Mouse (Mus musculus): ENCODE data around the gene Slc39a11. TPM values are rescaled to one million over a fixed set of nuclear protein-coding genes. Genes with fewer than 3 reads are reported as not detected.

Gene Slc39a11
- polyA plus RNA-seq, 1 experiment from 2014 or later: 15.7 TPM

GRCm38 (mm10) chr11:113520373-113520772 lies 129.5 kb downstream of the Slc39a11 start:
- no peaks in the 10 kb centered on the region for H3K27me3 ChIP-seq (ENCODE audit: low read depth, poor library complexity, severe bottlenecking)
- 82% methylated on average over 8 of the region's 8 CpGs for WGBS
- H3K4me3 ChIP-seq: no peak overlapping the region
- H3K9me3 ChIP-seq (replicated peaks): no peaks in the 10 kb centered on the region
- DNase-seq (ENCODE audit: low spot score): no peak
- peak overlapping the region; percentile 1; the same call in 1 of the 2 replicates for H3K27ac ChIP-seq
- peaks cover 35% of the 10 kb centered on the region for H3K4me1 ChIP-seq
- H3K36me3 ChIP-seq: no peaks in the 10 kb centered on the region

GRCm38 (mm10) chr11:113519973-113520372 lies 129.9 kb downstream of the Slc39a11 start:
- DNase-seq (ENCODE audit: low spot score): no peak
- H3K4me1 ChIP-seq: peaks cover 35% of the 10 kb centered on the region
- H3K9me3 ChIP-seq (replicated peaks): no peaks in the 10 kb centered on the region
- H3K36me3 ChIP-seq: no peaks in the 10 kb centered on the region
- WGBS: 87% methylated on average over 7 of the region's 7 CpGs
- no peaks in the 10 kb centered on the region for H3K27me3 ChIP-seq (ENCODE audit: low read depth, poor library complexity, severe bottlenecking)
- H3K27ac ChIP-seq: peak overlapping the region; percentile 1; the same call in 1 of the 2 replicates
- H3K4me3 ChIP-seq: no peak overlapping the region

GRCm38 (mm10) chr11:113518176-113518575 lies 131.7 kb downstream of the Slc39a11 start:
- no peak overlapping the region for H3K27ac ChIP-seq
- peaks cover 33% of the 10 kb centered on the region for H3K4me1 ChIP-seq
- no peaks in the 10 kb centered on the region for H3K36me3 ChIP-seq
- DNase-seq (ENCODE audit: low spot score): no peak
- no peaks in the 10 kb centered on the region for H3K27me3 ChIP-seq (ENCODE audit: low read depth, poor library complexity, severe bottlenecking)
- WGBS: 89% methylated on average over 7 of the region's 7 CpGs
- no peak overlapping the region for H3K4me3 ChIP-seq
- H3K9me3 ChIP-seq (replicated peaks): no peaks in the 10 kb centered on the region

GRCm38 (mm10) chr11:113516156-113516555 lies 133.7 kb downstream of the Slc39a11 start:
- Histone ChIP-seq H3K4me3 (no peak overlapping the region), H3K9me3 (replicated peaks) (no peaks in the 10 kb centered on the region), H3K27ac (no peak overlapping the region), H3K4me1 (peaks cover 36% of the 10 kb centered on the region), H3K27me3 (ENCODE audit: low read depth, poor library complexity, severe bottlenecking) (no peaks in the 10 kb centered on the region), H3K36me3 (no peaks in the 10 kb centered on the region)
- no peak for DNase-seq (ENCODE audit: low spot score)
- 78% methylated on average over 10 of the region's 10 CpGs for WGBS

- no peak for DNase-seq (ENCODE audit: low spot score)
- 87% methylated on average over 10 of the region's 10 CpGs for WGBS
- no peak overlapping the region for H3K4me3 ChIP-seq
- no peaks in the 10 kb centered on the region for H3K36me3 ChIP-seq
- no peak overlapping the region for H3K27ac ChIP-seq
- no peaks in the 10 kb centered on the region for H3K27me3 ChIP-seq (ENCODE audit: low read depth, poor library complexity, severe bottlenecking)
- H3K4me1 ChIP-seq: peaks cover 33% of the 10 kb centered on the region
- no peaks in the 10 kb centered on the region for H3K9me3 ChIP-seq (replicated peaks)
These were observed 136.9 kb downstream of the Slc39a11 start for GRCm38 (mm10) chr11:113512976-113513375.

- WGBS: 87% methylated on average over 7 of the region's 7 CpGs
- Histone ChIP-seq H3K27me3 (ENCODE audit: low read depth, poor library complexity, severe bottlenecking) (no peaks in the 10 kb centered on the region), H3K27ac (no peak overlapping the region), H3K9me3 (replicated peaks) (no peaks in the 10 kb centered on the region), H3K4me3 (no peak overlapping the region), H3K4me1 (peaks cover 28% of the 10 kb centered on the region), H3K36me3 (no peaks in the 10 kb centered on the region)
- no peak for DNase-seq (ENCODE audit: low spot score)
These were observed 137.7 kb downstream of the Slc39a11 start for GRCm38 (mm10) chr11:113512150-113512549.

- H3K4me3 ChIP-seq: no peak overlapping the region
- no peaks in the 10 kb centered on the region for H3K9me3 ChIP-seq (replicated peaks)
- 86% methylated on average over 11 of the region's 11 CpGs for WGBS
- H3K36me3 ChIP-seq: no peaks in the 10 kb centered on the region
- no peaks in the 10 kb centered on the region for H3K27me3 ChIP-seq (ENCODE audit: low read depth, poor library complexity, severe bottlenecking)
- H3K4me1 ChIP-seq: peaks cover 18% of the 10 kb centered on the region; the same call in 1 of the 2 replicates
- no peak overlapping the region; the same call in 1 of the 2 replicates for H3K27ac ChIP-seq
- no peak for DNase-seq (ENCODE audit: low spot score)
These were observed 138.8 kb downstream of the Slc39a11 start for GRCm38 (mm10) chr11:113510969-113511625.

GRCm38 (mm10) chr11:113510249-113510648 lies 139.6 kb downstream of the Slc39a11 start:
- DNase-seq (ENCODE audit: low spot score): no peak
- no peaks in the 10 kb centered on the region for H3K27me3 ChIP-seq (ENCODE audit: low read depth, poor library complexity, severe bottlenecking)
- H3K4me3 ChIP-seq: no peak overlapping the region
- 80% methylated on average over 7 of the region's 7 CpGs for WGBS
- no peak overlapping the region for H3K27ac ChIP-seq
- peaks cover 18% of the 10 kb centered on the region; the same call in 1 of the 2 replicates for H3K4me1 ChIP-seq
- no peaks in the 10 kb centered on the region for H3K36me3 ChIP-seq
- no peaks in the 10 kb centered on the region for H3K9me3 ChIP-seq (replicated peaks)

GRCm38 (mm10) chr11:113507716-113508480 lies 142.0 kb downstream of the Slc39a11 start:
- Histone ChIP-seq H3K9me3 (replicated peaks) (no peaks in the 10 kb centered on the region), H3K27ac (no peak overlapping the region), H3K27me3 (ENCODE audit: low read depth, poor library complexity, severe bottlenecking) (no peaks in the 10 kb centered on the region), H3K36me3 (no peaks in the 10 kb centered on the region), H3K4me3 (no peak overlapping the region), H3K4me1 (peaks cover 15% of the 10 kb centered on the region; the same call in 1 of the 2 replicates)
- WGBS: 91% methylated on average over 11 of the region's 11 CpGs
- DNase-seq (ENCODE audit: low spot score): no peak

- Histone ChIP-seq H3K9me3 (replicated peaks) (no peaks in the 10 kb centered on the region), H3K27ac (no peak overlapping the region), H3K4me3 (no peak overlapping the region), H3K4me1 (peaks cover 23% of the 10 kb centered on the region), H3K27me3 (ENCODE audit: low read depth, poor library complexity, severe bottlenecking) (no peaks in the 10 kb centered on the region), H3K36me3 (no peaks in the 10 kb centered on the region)
- no peak for DNase-seq (ENCODE audit: low spot score)
- 86% methylated on average over 12 of the region's 12 CpGs for WGBS
These were observed 144.2 kb downstream of the Slc39a11 start for GRCm38 (mm10) chr11:113505551-113506160.

- DNase-seq (ENCODE audit: low spot score): no peak
- H3K27me3 ChIP-seq (ENCODE audit: low read depth, poor library complexity, severe bottlenecking): no peaks in the 10 kb centered on the region
- H3K4me1 ChIP-seq: peaks cover 31% of the 10 kb centered on the region
- H3K27ac ChIP-seq: no peak overlapping the region
- no peaks in the 10 kb centered on the region for H3K9me3 ChIP-seq (replicated peaks)
- no peak overlapping the region for H3K4me3 ChIP-seq
- H3K36me3 ChIP-seq: no peaks in the 10 kb centered on the region
- 84% methylated on average over 11 of the region's 11 CpGs for WGBS
These were observed 145.3 kb downstream of the Slc39a11 start for GRCm38 (mm10) chr11:113504459-113505062.

- no peak overlapping the region for H3K4me3 ChIP-seq
- DNase-seq (ENCODE audit: low spot score): no peak
- no peaks in the 10 kb centered on the region for H3K36me3 ChIP-seq
- 84% methylated on average over 6 of the region's 6 CpGs for WGBS
- H3K9me3 ChIP-seq (replicated peaks): no peaks in the 10 kb centered on the region
- H3K4me1 ChIP-seq: peaks cover 24% of the 10 kb centered on the region
- no peaks in the 10 kb centered on the region for H3K27me3 ChIP-seq (ENCODE audit: low read depth, poor library complexity, severe bottlenecking)
- H3K27ac ChIP-seq: no peak overlapping the region
These were observed 146.9 kb downstream of the Slc39a11 start for GRCm38 (mm10) chr11:113502968-113503367.

Measured in limb, embryonic 10.5 days (tissue).